Mouse (Mus musculus) liver, adult 2 months (tissue): ENCODE measurements at regions not wholly inside any gene's neighbourhood (a gene's known extent, or its start where the extent isn't known, plus 50 kb on each side); places are given as distances from the start of the nearest gene placed in this dataset.

ENCODE experiments used
- DNase-seq: peaks from one replicate; pipeline ENCODE4 v3.0.0-alpha.2; 2011; ENCODE audit warnings: low read depth, low spot score; ENCODE audit errors: extremely low read depth
- H3K27ac ChIP-seq: fragments of 200-500 bp; replicated peaks from 2 replicates; pipeline ENCODE4 v1.5.1; 2012; ENCODE audit warnings: low read depth, mild to moderate bottlenecking, control low read depth, inconsistent platforms, low read length; ENCODE audit not compliant: insufficient read depth
- H3K27me3 ChIP-seq: fragments of 200-500 bp; 2 replicates; pipeline ENCODE4 v1.6.1; 2012; ENCODE audit warnings: mild to moderate bottlenecking, moderate library complexity, low read length, inconsistent platforms; ENCODE audit not compliant: control insufficient read depth, insufficient read depth
- H3K36me3 ChIP-seq: fragments of 200-500 bp; 2 replicates; pipeline ENCODE4 v1.6.1; 2012; ENCODE audit warnings: low read length, inconsistent platforms; ENCODE audit not compliant: control insufficient read depth, insufficient read depth
- H3K4me1 ChIP-seq: fragments of 200-500 bp; 2 replicates; pipeline ENCODE4 v1.6.1; 2011; ENCODE audit warnings: low read length; ENCODE audit not compliant: control insufficient read depth, insufficient read depth
- H3K4me3 ChIP-seq: fragments of 200-500 bp; 2 replicates; pipeline ENCODE4 v1.5.1; 2011; ENCODE audit warnings: low read depth, mild to moderate bottlenecking, control low read depth, low read length, moderate library complexity; ENCODE audit not compliant: insufficient read depth
- H3K79me2 ChIP-seq: fragments of 200-500 bp; 2 replicates; pipeline ENCODE4 v1.6.1; 2012; ENCODE audit warnings: inconsistent platforms, mild to moderate bottlenecking, low read length, moderate library complexity; ENCODE audit not compliant: control insufficient read depth, insufficient read depth
- H3K9ac ChIP-seq: fragments of 200-500 bp; 2 replicates; pipeline ENCODE4 v1.6.1; 2012; ENCODE audit warnings: low read depth, mild to moderate bottlenecking, control low read depth, inconsistent platforms, low read length
- CTCF ChIP-seq: fragments of 200-500 bp; IDR thresholded peaks from 2 replicates; pipeline ENCODE4 v1.5.1; 2011; ENCODE audit warnings: low read depth, low read length, control low read depth
- POLR2A ChIP-seq: fragments of 200-500 bp; IDR thresholded peaks from 2 replicates; pipeline ENCODE4 v1.6.1; 2011; ENCODE audit warnings: low read length, control low read depth; ENCODE audit not compliant: insufficient read depth; ENCODE audit errors: extremely low read depth
- WGBS: fragments of 180-500 bp; shearing (Covaris S2); methylation state at CpG from one replicate; pipeline ENCODE4 v1.1.7; 2018; 5-methylcytosine and 5-hydroxymethylcytosine counted together

GRCm38 (mm10) chr5:119553469-119553868 is 117.0 kb upstream of the Tbx3 start:
- no peak for DNase-seq
- WGBS = 81% methylated on average over 5 of the region's 5 CpGs

GRCm38 (mm10) chr5:119557071-119557470 is 113.4 kb upstream of the Tbx3 start:
- DNase-seq = no peak
- Histone ChIP-seq H3K27me3 (no peaks in the 10 kb centered on the region), H3K4me3 (no peak overlapping the region), H3K79me2 (no peaks in the 10 kb centered on the region), H3K4me1 (no peaks in the 10 kb centered on the region), H3K27ac (no peak overlapping the region), H3K36me3 (no peaks in the 10 kb centered on the region), H3K9ac (no peak overlapping the region)
- TF ChIP-seq POLR2A (no peak), CTCF (no peak)
- 88% methylated on average over 5 of the region's 5 CpGs for WGBS

More at GRCm38 (mm10) chr5:119553469-119553868, 117.0 kb upstream of the Tbx3 start:
- Histone ChIP-seq H3K27ac (no peak overlapping the region), H3K4me3 (no peak overlapping the region), H3K4me1 (no peaks in the 10 kb centered on the region), H3K36me3 (no peaks in the 10 kb centered on the region), H3K27me3 (no peaks in the 10 kb centered on the region), H3K9ac (no peak overlapping the region), H3K79me2 (no peaks in the 10 kb centered on the region)
- TF ChIP-seq CTCF (no peak), POLR2A (no peak)

- no peak for TF ChIP-seq POLR2A
- no peak for TF ChIP-seq CTCF
- 95% methylated on average over 11 of the region's 11 CpGs for WGBS
- H3K27ac ChIP-seq = no peak overlapping the region
- no peak overlapping the region for H3K9ac ChIP-seq
- H3K27me3 ChIP-seq = no peaks in the 10 kb centered on the region
- H3K79me2 ChIP-seq = no peaks in the 10 kb centered on the region
- no peak for DNase-seq
- no peaks in the 10 kb centered on the region for H3K36me3 ChIP-seq
- no peaks in the 10 kb centered on the region for H3K4me1 ChIP-seq
- H3K4me3 ChIP-seq = no peak overlapping the region
Measured at GRCm38 (mm10) chr5:119559696-119560095, 110.8 kb upstream of the Tbx3 start.

GRCm38 (mm10) chr5:119560392-119560791 is 110.1 kb upstream of the Tbx3 start:
- WGBS = 97% methylated on average over 5 of the region's 5 CpGs
- no peak for DNase-seq

DNA sequence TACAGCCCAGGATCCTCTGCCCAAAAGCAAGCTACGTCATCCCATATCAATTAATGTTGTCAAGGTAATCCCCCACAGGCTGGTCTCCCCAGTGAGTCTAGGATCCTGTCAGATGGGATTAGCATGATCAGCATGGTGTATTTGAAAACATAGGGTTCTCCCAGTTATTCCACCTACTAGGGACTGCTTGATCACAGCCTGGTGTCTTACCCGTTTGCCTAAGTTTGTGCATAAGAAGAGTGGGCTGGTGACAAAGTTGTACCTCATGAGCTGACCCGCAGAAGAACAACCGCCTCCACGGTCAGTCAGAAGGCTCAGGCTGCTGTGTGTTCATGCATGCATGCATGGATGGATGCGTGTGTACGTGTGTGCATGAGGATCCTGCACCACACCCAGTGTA is 108.9 kb upstream of the Tbx3 start:
- no peak for TF ChIP-seq CTCF
- no peak for TF ChIP-seq POLR2A
- H3K27ac ChIP-seq = no peak overlapping the region
- no peaks in the 10 kb centered on the region for H3K27me3 ChIP-seq
- no peak overlapping the region for H3K9ac ChIP-seq
- DNase-seq = no peak
- no peaks in the 10 kb centered on the region for H3K79me2 ChIP-seq
- no peaks in the 10 kb centered on the region for H3K36me3 ChIP-seq
- H3K4me1 ChIP-seq = no peaks in the 10 kb centered on the region
- H3K4me3 ChIP-seq = no peak overlapping the region
- WGBS = 84% methylated on average over 7 of the region's 7 CpGs

More at GRCm38 (mm10) chr5:119560392-119560791, 110.1 kb upstream of the Tbx3 start:
- TF ChIP-seq POLR2A = no peak
- TF ChIP-seq CTCF = no peak
- Histone ChIP-seq H3K4me3 (no peak overlapping the region), H3K27me3 (no peaks in the 10 kb centered on the region), H3K79me2 (no peaks in the 10 kb centered on the region), H3K27ac (no peak overlapping the region), H3K36me3 (no peaks in the 10 kb centered on the region), H3K9ac (no peak overlapping the region), H3K4me1 (no peaks in the 10 kb centered on the region)

GRCm38 (mm10) chr5:119563510-119564351 is 106.7 kb upstream of the Tbx3 start:
- Histone ChIP-seq H3K79me2 (no peaks in the 10 kb centered on the region), H3K27ac (no peak overlapping the region), H3K9ac (no peak overlapping the region), H3K36me3 (no peaks in the 10 kb centered on the region), H3K4me1 (no peaks in the 10 kb centered on the region), H3K4me3 (no peak overlapping the region), H3K27me3 (no peaks in the 10 kb centered on the region)
- DNase-seq = no peak
- TF ChIP-seq CTCF (no peak), POLR2A (no peak)
- WGBS = 74% methylated on average over 33 of the region's 33 CpGs
